8 mouse cellular contexts compared by ENCODE assay signal in the genomic region with DNA sequence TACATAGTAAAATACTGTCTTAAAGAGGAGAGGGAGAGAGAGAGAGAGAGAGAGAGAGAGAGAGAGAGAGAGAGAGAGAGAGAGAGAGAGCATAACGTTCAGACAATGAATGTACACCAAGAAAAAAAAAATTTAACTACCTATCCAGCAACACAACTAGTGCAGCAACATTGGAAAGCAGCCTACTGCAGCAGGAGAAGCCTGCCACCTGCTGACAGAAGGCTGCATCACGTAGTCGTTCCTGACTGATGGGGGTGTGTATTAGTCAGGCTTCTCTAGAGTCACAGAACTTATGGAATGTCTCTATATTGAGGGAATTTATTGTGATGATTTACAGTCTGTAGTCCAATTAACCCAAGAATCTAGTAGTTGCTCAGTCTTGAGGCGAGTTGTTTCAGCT. TPM values are rescaled to one million over a fixed set of nuclear protein-coding genes. Genes with fewer than 3 reads are reported as not detected.
DNase-seq lines count a peak whose midpoint lies in the region; ATAC-seq and TF ChIP-seq lines count a peak whose summit lies in the region.

No protein-coding gene starts in this region.

- H3K27me3 ChIP-seq in forebrain, embryonic 10.5 days (ENCODE audit: poor library complexity, severe bottlenecking), result no peaks in the 10 kb centered on the region
- H3K27me3 ChIP-seq in forebrain, embryonic 12.5 days, result no peaks in the 10 kb centered on the region
- H3K27me3 ChIP-seq in E14TG2a.4 (ENCODE audit: insufficient read depth, low read length), result no peaks in the 10 kb centered on the region
- no peaks in the 10 kb centered on the region for H3K27me3 ChIP-seq in heart, embryonic 12.5 days (replicated peaks)
- H3K27me3 ChIP-seq in lung, embryonic 16.5 days (ENCODE audit: control insufficient read depth, insufficient read depth, low read depth, low read length), result no peaks in the 10 kb centered on the region
- H3K27me3 ChIP-seq in small intestine, adult 2 months (ENCODE audit: control insufficient read depth, insufficient read depth, low read length), result no peaks in the 10 kb centered on the region

- peak; percentile 51 for TF ChIP-seq CTCF in E14TG2a.4 (conservative IDR thresholded peaks at IDR 0.05; ENCODE audit: low read length)
- TF ChIP-seq CTCF in layer of hippocampus, adult 2 months (conservative IDR thresholded peaks at IDR 0.05), result peak; percentile 85
- TF ChIP-seq CTCF in small intestine, adult 2 months (IDR thresholded peaks at IDR 0.05; ENCODE audit: extremely low read depth, insufficient read length, insufficient replicate concordance, low read depth, low read length), result peak; percentile 86; the same call in 1 of the 2 replicates

- WGBS in forebrain, embryonic 10.5 days, result 15% methylated on average over 4 of the region's 4 CpGs
- 22% methylated on average over 4 of the region's 4 CpGs for WGBS in forebrain, embryonic 12.5 days
- WGBS in heart, embryonic 12.5 days, result 9% methylated on average over 4 of the region's 4 CpGs
- WGBS in lung, embryonic 16.5 days, result 4% methylated on average over 4 of the region's 4 CpGs
- WGBS in small intestine, adult 2 months, result 6% methylated on average over 4 of the region's 4 CpGs

- no peak for TF ChIP-seq POLR2A in small intestine, adult 2 months (IDR thresholded peaks at IDR 0.05; ENCODE audit: low read depth, low read length)

- peak; percentile 18 for DNase-seq in forebrain, embryonic 10.5 days (ENCODE audit: extremely low spot score, low spot score)
- DNase-seq in layer of hippocampus, adult 2 months (ENCODE audit: low spot score in 2 of 2), result peak; percentile 62 to 63

- H3K4me2 ChIP-seq in forebrain, embryonic 12.5 days, result no peak overlapping the region
- H3K4me2 ChIP-seq in heart, embryonic 12.5 days, result no peak overlapping the region
- no peak overlapping the region for H3K4me2 ChIP-seq in lung, embryonic 16.5 days (ENCODE audit: low read depth, low read length)

- no peaks in the 10 kb centered on the region for H3K36me3 ChIP-seq in forebrain, embryonic 10.5 days (replicated peaks)
- no peaks in the 10 kb centered on the region for H3K36me3 ChIP-seq in forebrain, embryonic 12.5 days (replicated peaks)
- peaks cover 2% of the 10 kb centered on the region; the same call in 1 of the 2 replicates for H3K36me3 ChIP-seq in E14TG2a.4 (ENCODE audit: insufficient read depth, low read length)
- H3K36me3 ChIP-seq in heart, embryonic 12.5 days, result 0 out of 2 replicates have a peak, but pooled peaks cover 3% of the 10 kb centered on the region
- no peaks in the 10 kb centered on the region for H3K36me3 ChIP-seq in lung, embryonic 16.5 days (ENCODE audit: control insufficient read depth, insufficient read depth, low read length)
- no peaks in the 10 kb centered on the region for H3K36me3 ChIP-seq in small intestine, adult 2 months (ENCODE audit: control insufficient read depth, insufficient read depth, low read length)

- H3K9me3 ChIP-seq in forebrain, embryonic 10.5 days, result no peaks in the 10 kb centered on the region
- no peaks in the 10 kb centered on the region for H3K9me3 ChIP-seq in forebrain, embryonic 12.5 days
- peaks cover 6% of the 10 kb centered on the region for H3K9me3 ChIP-seq in E14TG2a.4 (ENCODE audit: low read length)
- H3K9me3 ChIP-seq in heart, embryonic 12.5 days (replicated peaks), result no peaks in the 10 kb centered on the region
- no peaks in the 10 kb centered on the region for H3K9me3 ChIP-seq in lung, embryonic 16.5 days (ENCODE audit: control insufficient read depth, low read length)

- no peaks in the 10 kb centered on the region for H3K4me1 ChIP-seq in forebrain, embryonic 10.5 days
- H3K4me1 ChIP-seq in forebrain, embryonic 12.5 days, result peaks cover 4% of the 10 kb centered on the region; the same call in 1 of the 2 replicates
- H3K4me1 ChIP-seq in E14TG2a.4 (replicated peaks; ENCODE audit: low read depth, low read length), result no peaks in the 10 kb centered on the region
- H3K4me1 ChIP-seq in heart, embryonic 12.5 days (replicated peaks), result peaks cover 21% of the 10 kb centered on the region
- H3K4me1 ChIP-seq in lung, embryonic 16.5 days (replicated peaks; ENCODE audit: control insufficient read depth, insufficient read depth, low read length), result peaks cover 2% of the 10 kb centered on the region; the same call in 1 of the 2 replicates
- H3K4me1 ChIP-seq in small intestine, adult 2 months (ENCODE audit: control insufficient read depth, insufficient read depth, insufficient read length, low read length), result peaks cover 8% of the 10 kb centered on the region; the same call in 1 of the 2 replicates

- no peak for ATAC-seq in forebrain, embryonic 12.5 days (ENCODE audit: low FRiP score)
- peak; percentile 67 for ATAC-seq in common myeloid progenitor, adult 5-6 weeks (replicated peaks; ENCODE audit: low read depth, poor library complexity, severe bottlenecking)
- ATAC-seq in heart, embryonic 12.5 days (ENCODE audit: insufficient number of reproducible peaks, low FRiP score), result peak; percentile 69
- peak; percentile 75; the same call in 1 of the 2 replicates for ATAC-seq in lung, embryonic 16.5 days (ENCODE audit: low read depth)

- H3K4me3 ChIP-seq in forebrain, embryonic 10.5 days, result no peak overlapping the region
- no peak overlapping the region for H3K4me3 ChIP-seq in forebrain, embryonic 12.5 days (replicated peaks)
- H3K4me3 ChIP-seq in E14TG2a.4 (replicated peaks; ENCODE audit: low read length), result no peak overlapping the region
- no peak overlapping the region for H3K4me3 ChIP-seq in heart, embryonic 12.5 days
- no peak overlapping the region for H3K4me3 ChIP-seq in layer of hippocampus, adult 2 months
- no peak overlapping the region for H3K4me3 ChIP-seq in lung, embryonic 16.5 days (ENCODE audit: low read length)
- no peak overlapping the region for H3K4me3 ChIP-seq in small intestine, adult 2 months (ENCODE audit: low read depth, low read length)

- H3K9ac ChIP-seq in forebrain, embryonic 12.5 days, result no peak overlapping the region
- no peak overlapping the region for H3K9ac ChIP-seq in heart, embryonic 12.5 days
- H3K9ac ChIP-seq in lung, embryonic 16.5 days (ENCODE audit: low read length), result no peak overlapping the region

- H3K27ac ChIP-seq in forebrain, embryonic 10.5 days, result no peak overlapping the region
- H3K27ac ChIP-seq in forebrain, embryonic 12.5 days, result no peak overlapping the region
- no peak overlapping the region for H3K27ac ChIP-seq in heart, embryonic 12.5 days (ENCODE audit: poor library complexity, severe bottlenecking)
- no peak overlapping the region for H3K27ac ChIP-seq in layer of hippocampus, adult 2 months
- H3K27ac ChIP-seq in lung, embryonic 16.5 days (ENCODE audit: low read length), result no peak overlapping the region
- H3K27ac ChIP-seq in small intestine, adult 2 months (ENCODE audit: insufficient read depth, low read depth, low read length), result no peak overlapping the region

RNA-seq across cellular contexts. Expression of gene Nt5c3, which starts 14.8 kb away (rescaled TPM):
- 57.7 and 59.9 TPM in 2 replicates for polyA plus RNA-seq in forebrain, embryonic 10.5 days (2016; fragmentation: Nextera tagmentation; extraction: Ambion mirVana)
- 85.8 and 86.8 TPM in 2 replicates for polyA plus RNA-seq in forebrain, embryonic 12.5 days (2016; fragmentation: Nextera tagmentation; extraction: Ambion mirVana)
- total RNA-seq in common myeloid progenitor, adult 5-6 weeks (2017), result 91.8 and 99.7 TPM in 2 replicates
- 74.8 and 77.4 TPM in 2 replicates for polyA plus RNA-seq in heart, embryonic 12.5 days (2016; fragmentation: Nextera tagmentation; extraction: Ambion mirVana)
- 10 to 100 TPM; 40.6 to 44.3 TPM for total RNA-seq in layer of hippocampus, adult 2 months (2021)
- polyA plus RNA-seq in lung, embryonic 16.5 days (2015; fragmentation: Nextera tagmentation; extraction: Ambion mirVana), result 59.0 and 59.2 TPM in 2 replicates
- polyA plus RNA-seq in small intestine, adult 2 months (2012; rRNA removed), result 2.3 and 3.6 TPM in 2 replicates

RNA-seq across cellular contexts. Expression of gene Vmn1r4, which starts 14.9 kb away (rescaled TPM):
- polyA plus RNA-seq in forebrain, embryonic 10.5 days (2016; fragmentation: Nextera tagmentation; extraction: Ambion mirVana), result 0.33 and 0.36 TPM in 2 replicates
- 0.36 and 0.40 TPM in 2 replicates for polyA plus RNA-seq in forebrain, embryonic 12.5 days (2016; fragmentation: Nextera tagmentation; extraction: Ambion mirVana)
- total RNA-seq in common myeloid progenitor, adult 5-6 weeks (2017), result 1.4 and 1.7 TPM in 2 replicates
- 0.10 and 0.12 TPM in 2 replicates for polyA plus RNA-seq in heart, embryonic 12.5 days (2016; fragmentation: Nextera tagmentation; extraction: Ambion mirVana)
- under 1 TPM; 0.22 to 0.59 TPM for total RNA-seq in layer of hippocampus, adult 2 months (2021)
- polyA plus RNA-seq in lung, embryonic 16.5 days (2015; fragmentation: Nextera tagmentation; extraction: Ambion mirVana), result 0.16 and 0.19 TPM in 2 replicates
- polyA plus RNA-seq in small intestine, adult 2 months (2012; rRNA removed), result not detected in 2 replicates

Comparison
In these comparisons a context has a peak if more than half of its experiments do, and no peak if none do; other contexts are left out.
1. RNA of gene Nt5c3, which starts 14.8 kb away (polyA plus RNA-seq): 85.8 to 86.8 TPM in forebrain, embryonic 12.5 days, 74.8 to 77.4 TPM in heart, embryonic 12.5 days, 59.0 to 59.2 TPM in lung, embryonic 16.5 days and 57.7 to 59.9 TPM in forebrain, embryonic 10.5 days; 2.3 to 3.6 TPM in small intestine, adult 2 months; every median in the first group is over 10 times any median in the second.
2. Peak in every context shown above with its lines, with median percentiles within 50 percentile points of each other: CTCF ChIP-seq.